Mouse (Mus musculus): ENCODE measurements around the gene H13. TPM values are rescaled to one million over a fixed set of nuclear protein-coding genes. Genes with fewer than 3 reads are reported as not detected.

The H13 gene
- total and polyA plus RNA-seq, 3 experiments: 116 to 175 (median 137) TPM

DNA sequence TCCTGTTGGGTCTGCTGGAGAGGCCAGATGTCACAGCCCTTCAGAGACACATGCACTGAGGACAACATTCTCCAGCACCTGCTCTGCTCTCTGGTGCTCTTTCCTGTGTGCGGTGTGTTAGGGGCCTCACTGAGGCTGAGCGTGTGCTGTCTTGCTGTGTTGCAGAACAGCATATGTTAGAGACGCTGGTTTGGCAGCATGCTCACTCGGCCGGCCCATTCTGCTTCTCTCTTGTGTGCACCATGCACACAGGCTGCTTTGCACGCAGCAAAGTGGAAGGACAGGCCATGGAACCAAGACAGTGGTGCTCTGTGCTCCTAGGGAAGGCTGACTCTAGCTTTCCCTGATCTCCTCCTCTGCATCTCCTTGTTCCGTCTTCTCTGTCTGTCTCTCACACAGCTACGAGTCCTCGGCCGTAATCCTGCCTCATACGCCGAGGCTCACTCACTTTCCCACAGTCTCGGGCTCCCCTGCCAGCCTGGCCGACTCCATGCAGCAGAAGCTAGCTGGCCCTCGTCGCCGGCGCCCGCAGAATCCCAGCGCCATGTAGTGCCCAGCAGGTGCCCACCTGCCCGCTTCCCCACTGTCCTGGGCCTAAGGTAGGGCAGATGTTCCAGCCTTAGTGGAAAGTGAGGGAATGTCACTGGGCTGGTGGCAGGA lies 34.5 kb downstream of the H13 start:
- Histone ChIP-seq H3K9me3 (replicated peaks; ENCODE audit: low read length) (peaks cover 7% of the 10 kb centered on the region), H3K4me1 (ENCODE audit: control insufficient read depth in 1 of 2, insufficient read depth in 2 of 2) (peaks cover 0 to 14% of the 10 kb centered on the region in 2 experiments; a peak in 2 of 4 replicates), H3K4me2 (ENCODE audit: insufficient read depth, low read depth, poor library complexity, severe bottlenecking) (no peak overlapping the region), H3K36me3 (replicated peaks in 1 of 2; ENCODE audit: control insufficient read depth in 1 of 2, insufficient read depth in 1 of 2, low read length in 1 of 2) (peaks cover 87 to 98% of the 10 kb centered on the region in 2 experiments), H3K27me3 (replicated peaks) (no peaks in the 10 kb centered on the region), H3K27ac (ENCODE audit: insufficient read depth, low read depth) (no peak overlapping the region), H3K9ac (ENCODE audit: insufficient read depth, low read depth) (no peak overlapping the region), H3K4me3 (replicated peaks in 1 of 3; ENCODE audit: low read depth in 2 of 3, low read length in 2 of 3, poor library complexity in 1 of 3) (no peak overlapping the region), H3K79me2 (replicated peaks; ENCODE audit: control insufficient read depth, extremely low read depth, insufficient read depth, poor library complexity, severe bottlenecking) (no peaks in the 10 kb centered on the region)
- dilution Hi-C loops (cut with MboI; ENCODE audit: extremely low pct_ligation_motif_present, extremely low pct_unique_long_range_greater_than_20kb, low sequenced_read_pairs) (no loop called here), in situ Hi-C loops (cut with MboI; ENCODE audit: low pct_ligation_motif_present, low pct_unique_long_range_greater_than_20kb, low sequenced_read_pairs) (loop anchor here (5.0 kb wide), 2 partner anchors 34 to 129 kb away; partner anchors contain the start of genes Bcl2l1 and Id1)
- TF ChIP-seq NELFE (IDR thresholded peaks at IDR 0.05; ENCODE audit: low read depth, low read length) (no peak), MEF2A (IDR thresholded peaks at IDR 0.05; ENCODE audit: borderline replicate concordance, low read depth, low read length) (no peak), ZNF384 (IDR thresholded peaks at IDR 0.05; ENCODE audit: low read depth, low read length) (no peak), UBTF (IDR thresholded peaks at IDR 0.05; ENCODE audit: low read depth, low read length) (no peak), ELF1 (IDR thresholded peaks at IDR 0.05; ENCODE audit: low read depth, low read length) (no peak), NRF1 (IDR thresholded peaks at IDR 0.05; ENCODE audit: low read depth, low read length) (no peak), MAX (IDR thresholded peaks at IDR 0.05; ENCODE audit: low read length) (no peak), HCFC1 (IDR thresholded peaks at IDR 0.05; ENCODE audit: low read depth, low read length) (no peak), JUN (IDR thresholded peaks at IDR 0.05; ENCODE audit: insufficient read depth, low read depth, low read length) (no peak), ETS1 (conservative IDR thresholded peaks at IDR 0.05; ENCODE audit: low read depth, low read length) (no peak), CTCF (conservative IDR thresholded peaks at IDR 0.05 in 1 of 2, IDR thresholded peaks at IDR 0.05 in 1 of 2; ENCODE audit: low read depth in 2 of 2, low read length in 2 of 2) (no peak), BHLHE40 (IDR thresholded peaks at IDR 0.05; ENCODE audit: low read depth, low read length) (no peak)
- no peak for DNase-seq (ENCODE audit: extremely low read depth)

DNA sequence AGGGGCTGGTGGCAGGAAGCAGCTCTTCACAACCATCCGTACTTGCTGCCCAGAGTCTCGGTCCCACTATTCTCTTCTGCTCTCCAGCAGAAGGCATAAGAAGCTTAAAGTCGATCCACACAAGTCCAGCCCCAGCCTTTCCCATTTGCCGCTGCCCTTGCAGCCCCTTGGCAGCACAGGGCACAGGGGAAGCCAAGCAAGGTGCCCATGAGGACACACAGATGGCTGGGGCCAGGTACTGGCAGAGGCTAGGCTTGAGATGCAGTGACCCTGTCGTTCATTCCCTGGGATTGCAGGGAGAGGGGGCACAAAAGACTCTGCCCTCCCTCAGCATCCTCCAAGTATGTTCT lies 35.0 kb downstream of the H13 start:
- DNase-seq (ENCODE audit: extremely low read depth): no peak
- dilution Hi-C loops (cut with MboI; ENCODE audit: extremely low pct_ligation_motif_present, extremely low pct_unique_long_range_greater_than_20kb, low sequenced_read_pairs): no loop called here
- Histone ChIP-seq H3K79me2 (replicated peaks; ENCODE audit: control insufficient read depth, extremely low read depth, insufficient read depth, poor library complexity, severe bottlenecking) (no peaks in the 10 kb centered on the region), H3K9me3 (replicated peaks; ENCODE audit: low read length) (peaks cover 7% of the 10 kb centered on the region), H3K9ac (ENCODE audit: insufficient read depth, low read depth) (no peak overlapping the region), H3K4me1 (ENCODE audit: control insufficient read depth in 1 of 2, insufficient read depth in 2 of 2) (peaks cover 0 to 14% of the 10 kb centered on the region in 2 experiments; a peak in 2 of 4 replicates), H3K27me3 (replicated peaks) (no peaks in the 10 kb centered on the region), H3K4me2 (ENCODE audit: insufficient read depth, low read depth, poor library complexity, severe bottlenecking) (no peak overlapping the region), H3K27ac (ENCODE audit: insufficient read depth, low read depth) (no peak overlapping the region), H3K4me3 (replicated peaks in 1 of 3; ENCODE audit: low read depth in 2 of 3, low read length in 2 of 3, poor library complexity in 1 of 3) (no peak overlapping the region), H3K36me3 (replicated peaks in 1 of 2; ENCODE audit: control insufficient read depth in 1 of 2, insufficient read depth in 1 of 2, low read length in 1 of 2) (peaks cover 83 to 97% of the 10 kb centered on the region in 2 experiments)
- TF ChIP-seq NRF1 (IDR thresholded peaks at IDR 0.05; ENCODE audit: low read depth, low read length): no peak
- TF ChIP-seq ELF1 (IDR thresholded peaks at IDR 0.05; ENCODE audit: low read depth, low read length): no peak
- TF ChIP-seq ZNF384 (IDR thresholded peaks at IDR 0.05; ENCODE audit: low read depth, low read length): no peak
- no peak for TF ChIP-seq GABPA (IDR thresholded peaks at IDR 0.05; ENCODE audit: insufficient replicate concordance, low read depth, low read length)
- TF ChIP-seq POLR2AphosphoS2 (IDR thresholded peaks at IDR 0.05; ENCODE audit: low read depth, low read length): no peak
- TF ChIP-seq USF1 (IDR thresholded peaks at IDR 0.05; ENCODE audit: low read depth, low read length): no peak
- no peak for TF ChIP-seq CHD1 (IDR thresholded peaks at IDR 0.05; ENCODE audit: low read depth, low read length)
- no peak for TF ChIP-seq SIN3A (IDR thresholded peaks at IDR 0.05; ENCODE audit: low read length)
- no peak for TF ChIP-seq BHLHE40 (IDR thresholded peaks at IDR 0.05; ENCODE audit: low read depth, low read length)
- TF ChIP-seq MAFK (IDR thresholded peaks at IDR 0.05; ENCODE audit: insufficient replicate concordance, low read length): no peak
- TF ChIP-seq CTCF (conservative IDR thresholded peaks at IDR 0.05 in 1 of 2, IDR thresholded peaks at IDR 0.05 in 1 of 2; ENCODE audit: low read depth in 2 of 2, low read length in 2 of 2): no peak
- no peak for TF ChIP-seq MAX (IDR thresholded peaks at IDR 0.05; ENCODE audit: low read length)
- TF ChIP-seq PAX5 (IDR thresholded peaks at IDR 0.05; ENCODE audit: low read length): no peak
- TF ChIP-seq ZKSCAN1 (IDR thresholded peaks at IDR 0.05; ENCODE audit: borderline replicate concordance, low read depth, low read length): no peak
- no peak for TF ChIP-seq HCFC1 (IDR thresholded peaks at IDR 0.05; ENCODE audit: low read depth, low read length)
- no peak for TF ChIP-seq MEF2A (IDR thresholded peaks at IDR 0.05; ENCODE audit: borderline replicate concordance, low read depth, low read length)
- TF ChIP-seq JUND (conservative IDR thresholded peaks at IDR 0.05; ENCODE audit: low read depth, low read length): no peak
- no peak for TF ChIP-seq ZMIZ1 (IDR thresholded peaks at IDR 0.05; ENCODE audit: low read depth, low read length)
- in situ Hi-C loops (cut with MboI; ENCODE audit: low pct_ligation_motif_present, low pct_unique_long_range_greater_than_20kb, low sequenced_read_pairs): loop anchor here (5.0 kb wide), 2 partner anchors 33 to 128 kb away; partner anchors contain the start of genes Bcl2l1 and Id1
